Mouse (Mus musculus) right cerebral cortex, postnatal 14 days (tissue): ENCODE results near the gene Ncam1.
A peak's percentile ranks its signal among the peaks of the same experiment; 100 is the strongest.

ENCODE experiments used
- DNase-seq: peaks from one replicate; pipeline ENCODE4 v3.0.0; 2022

Ncam1 gene

GRCm38 (mm10) chr9:49534958-49535357 lies 263.8 kb downstream of the Ncam1 start:
- no peak for DNase-seq

GRCm38 (mm10) chr9:49533912-49534491 lies 264.7 kb downstream of the Ncam1 start:
- DNase-seq = no peak

GRCm38 (mm10) chr9:49533455-49533854 lies 265.3 kb downstream of the Ncam1 start:
- no peak for DNase-seq

- DNase-seq = no peak
These were observed 266.9 kb downstream of the Ncam1 start for GRCm38 (mm10) chr9:49531833-49532232.

- DNase-seq = no peak
These were observed 267.5 kb downstream of the Ncam1 start for GRCm38 (mm10) chr9:49531257-49531656.

GRCm38 (mm10) chr9:49530739-49531138 lies 268.0 kb downstream of the Ncam1 start:
- no peak for DNase-seq

- no peak for DNase-seq
These were observed 269.3 kb downstream of the Ncam1 start for GRCm38 (mm10) chr9:49529366-49529959.

- DNase-seq = peak; percentile 56
These were observed 269.8 kb downstream of the Ncam1 start for GRCm38 (mm10) chr9:49528943-49529342.

- DNase-seq = no peak
These were observed 270.7 kb downstream of the Ncam1 start for GRCm38 (mm10) chr9:49528026-49528425.

GRCm38 (mm10) chr9:49527340-49527739 lies 271.4 kb downstream of the Ncam1 start:
- peak; percentile 26 for DNase-seq

- DNase-seq = no peak
These were observed 274.0 kb downstream of the Ncam1 start for GRCm38 (mm10) chr9:49524721-49525120.

- no peak for DNase-seq
These were observed 274.8 kb downstream of the Ncam1 start for GRCm38 (mm10) chr9:49523881-49524280.

- no peak for DNase-seq
These were observed 284.4 kb downstream of the Ncam1 start for GRCm38 (mm10) chr9:49514306-49514705.

GRCm38 (mm10) chr9:49510666-49511065 lies 288.1 kb downstream of the Ncam1 start:
- DNase-seq = no peak

GRCm38 (mm10) chr9:49509628-49510027 lies 289.1 kb downstream of the Ncam1 start:
- DNase-seq = no peak

- DNase-seq = no peak
These were observed 289.6 kb downstream of the Ncam1 start for GRCm38 (mm10) chr9:49509094-49509493.

GRCm38 (mm10) chr9:49507829-49508585 lies 290.7 kb downstream of the Ncam1 start:
- DNase-seq = no peak

GRCm38 (mm10) chr9:49504658-49505057 lies 294.1 kb downstream of the Ncam1 start:
- no peak for DNase-seq

- no peak for DNase-seq
These were observed 296.5 kb downstream of the Ncam1 start for GRCm38 (mm10) chr9:49502245-49502644.

GRCm38 (mm10) chr9:49499878-49500277 lies 298.8 kb downstream of the Ncam1 start:
- no peak for DNase-seq

GRCm38 (mm10) chr9:49493979-49494649 lies 304.6 kb downstream of the Ncam1 start:
- no peak for DNase-seq

GRCm38 (mm10) chr9:49490609-49491008 lies 308.1 kb downstream of the Ncam1 start:
- DNase-seq = no peak
